25 mouse cellular contexts compared by ENCODE assay signal in the genomic region with DNA sequence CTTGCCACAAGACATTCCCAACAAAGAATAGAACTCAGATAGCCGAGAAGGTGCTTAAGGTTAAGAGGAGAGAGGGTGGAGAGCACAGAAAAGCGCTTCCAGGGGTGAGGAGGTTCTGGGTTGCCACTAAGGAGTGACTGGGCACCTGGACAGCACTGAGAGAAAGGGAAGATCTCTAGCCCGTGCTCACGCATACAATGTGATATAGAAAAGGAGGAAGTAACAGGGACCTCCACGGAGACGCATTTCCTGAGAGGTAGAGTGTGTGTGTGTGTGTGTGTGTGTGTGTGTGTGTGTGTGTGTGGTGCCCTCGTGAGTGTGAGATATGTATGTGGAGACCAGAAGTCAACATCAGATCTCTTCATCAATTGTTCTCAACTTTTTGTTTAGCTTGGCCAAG.
DNase-seq lines count a peak whose midpoint lies in the region; ATAC-seq and TF ChIP-seq lines count a peak whose summit lies in the region.
"Had no signal": no experiment of that assay in that cellular context is flagged by ENCODE, and none has a peak within 500 bp of the region (broad histone marks: within the 10 kb centered on the region; RNA-seq: fewer than 3 reads in every experiment).

No protein-coding gene starts in this region.

- H3K36me3 ChIP-seq in MEL (ENCODE audit: control insufficient read depth in 1 of 2, insufficient read depth in 2 of 2, low read length in 2 of 2): no peaks in the 10 kb centered on the region
- H3K36me3 ChIP-seq in forebrain, embryonic 13.5 days (ENCODE audit: poor library complexity, severe bottlenecking): no peaks in the 10 kb centered on the region
- H3K36me3 ChIP-seq: embryonic facial prominence, embryonic 12.5 days; embryonic facial prominence, embryonic 15.5 days; forebrain, embryonic 15.5 days; heart, embryonic 10.5 days; heart, embryonic 13.5 days; hindbrain, embryonic 12.5 days; hindbrain, embryonic 15.5 days had no signal

- no peak for TF ChIP-seq EP300 in MEL (IDR thresholded peaks at IDR 0.05; ENCODE audit: low read depth in 1 of 2, low read length in 2 of 2)

- H3K4me3 ChIP-seq in MEL (ENCODE audit: control insufficient read depth in 1 of 2, insufficient read depth in 1 of 2, low read depth in 2 of 2, low read length in 2 of 2): no peak overlapping the region
- H3K4me3 ChIP-seq in forebrain, embryonic 13.5 days: no peak overlapping the region
- H3K4me3 ChIP-seq: embryonic facial prominence, embryonic 12.5 days; embryonic facial prominence, embryonic 15.5 days; forebrain, embryonic 15.5 days; heart, embryonic 10.5 days; heart, embryonic 13.5 days; hindbrain, embryonic 12.5 days; hindbrain, embryonic 15.5 days had no signal

- no peaks in the 10 kb centered on the region for H3K9me3 ChIP-seq in MEL (replicated peaks; ENCODE audit: insufficient read depth, low read length)
- 0 out of 2 replicates have a peak, but pooled peaks cover 3% of the 10 kb centered on the region for H3K9me3 ChIP-seq in forebrain, embryonic 13.5 days (replicated peaks)
- H3K9me3 ChIP-seq: embryonic facial prominence, embryonic 15.5 days; forebrain, embryonic 15.5 days; hindbrain, embryonic 15.5 days had no signal

- TF ChIP-seq CTCF in MEL (IDR thresholded peaks at IDR 0.05 in 2 of 3, conservative IDR thresholded peaks at IDR 0.05 in 1 of 3; ENCODE audit: control insufficient read depth in 1 of 3, insufficient read depth in 1 of 3, low read depth in 2 of 3, low read length in 3 of 3, poor library complexity in 1 of 3, severe bottlenecking in 1 of 3): no peak

- H3K9ac ChIP-seq in MEL (ENCODE audit: control insufficient read depth, low read depth, low read length, poor library complexity, severe bottlenecking): no peak overlapping the region
- no peak overlapping the region for H3K9ac ChIP-seq in forebrain, embryonic 13.5 days
- H3K9ac ChIP-seq: embryonic facial prominence, embryonic 12.5 days; embryonic facial prominence, embryonic 15.5 days; forebrain, embryonic 15.5 days; heart, embryonic 13.5 days; hindbrain, embryonic 12.5 days; hindbrain, embryonic 15.5 days had no signal

- no peak for TF ChIP-seq POLR2A in MEL (IDR thresholded peaks at IDR 0.05; ENCODE audit: control insufficient read depth in 1 of 2, insufficient read depth in 1 of 2, low read depth in 1 of 2, low read length in 2 of 2, poor library complexity in 1 of 2)

- DNase-seq in MEL (ENCODE audit: low read depth, low spot score): peak; percentile 42
- no peak for DNase-seq in embryo, embryonic 10.5 days (ENCODE audit: low spot score)
- no peak for DNase-seq in gastrocnemius, adult 18-20 months (ENCODE audit: low spot score)
- DNase-seq: adrenal gland, adult 8-10 months; adrenal gland, postnatal 25 days; cerebellum, adult 11-12 months; cerebellum, adult 8-10 months; cerebellum, postnatal 10 days; cerebellum, postnatal 36 days; gastrocnemius, postnatal 10 days; gastrocnemius, postnatal 36 days; heart, adult 18-20 months; heart, postnatal 14 days; heart, postnatal 4 days had no signal

- no peak overlapping the region for H3K4me2 ChIP-seq in forebrain, embryonic 13.5 days
- H3K4me2 ChIP-seq: embryonic facial prominence, embryonic 12.5 days; embryonic facial prominence, embryonic 15.5 days; forebrain, embryonic 15.5 days; heart, embryonic 13.5 days; hindbrain, embryonic 12.5 days; hindbrain, embryonic 15.5 days had no signal

- H3K79me2 ChIP-seq in MEL (ENCODE audit: control insufficient read depth, insufficient read depth, low read length, poor library complexity): no peaks in the 10 kb centered on the region

- no peak for TF ChIP-seq RAD21 in MEL (IDR thresholded peaks at IDR 0.05; ENCODE audit: low read depth, low read length)

- H3K4me1 ChIP-seq in MEL (ENCODE audit: control insufficient read depth in 1 of 2, insufficient read depth in 2 of 2, low read length in 2 of 2): no peaks in the 10 kb centered on the region
- no peaks in the 10 kb centered on the region; the same call in 1 of the 2 replicates for H3K4me1 ChIP-seq in forebrain, embryonic 13.5 days

- peaks cover 0 to 3% of the 10 kb centered on the region in 2 experiments; a peak in 3 of 4 replicates for H3K27me3 ChIP-seq in MEL (ENCODE audit: control insufficient read depth in 1 of 2, insufficient read depth in 2 of 2, low read length in 2 of 2)
- no peaks in the 10 kb centered on the region; the same call in 1 of the 2 replicates for H3K27me3 ChIP-seq in forebrain, embryonic 13.5 days
- H3K27me3 ChIP-seq: embryonic facial prominence, embryonic 12.5 days; embryonic facial prominence, embryonic 15.5 days; forebrain, embryonic 15.5 days; heart, embryonic 13.5 days; hindbrain, embryonic 12.5 days; hindbrain, embryonic 15.5 days had no signal

- no peak overlapping the region for H3K27ac ChIP-seq in MEL (ENCODE audit: control insufficient read depth, low read depth, low read length)
- no peak overlapping the region for H3K27ac ChIP-seq in forebrain, embryonic 13.5 days
- H3K27ac ChIP-seq: embryonic facial prominence, embryonic 12.5 days; embryonic facial prominence, embryonic 15.5 days; forebrain, embryonic 15.5 days; heart, embryonic 10.5 days; heart, embryonic 13.5 days; hindbrain, embryonic 12.5 days; hindbrain, embryonic 15.5 days had no signal

- peak; percentile 74 for ATAC-seq in common myeloid progenitor, adult 5-6 weeks (replicated peaks; ENCODE audit: low read depth, poor library complexity, severe bottlenecking)
- ATAC-seq in megakaryocyte, adult 5-6 weeks (ENCODE audit: poor library complexity, severe bottlenecking): 0 out of 2 replicates have a peak, but pooled peaks have one; percentile 21
- no peak for ATAC-seq in forebrain, embryonic 13.5 days
- ATAC-seq: forebrain, embryonic 15.5 days; intestine, postnatal 0 days had no signal

- WGBS in forebrain, embryonic 13.5 days: 88% methylated on average over 7 of the region's 7 CpGs

TF ChIP-seq in MEL, 35 proteins besides CTCF, POLR2A, EP300 and RAD21:
- TF ChIP-seq CHD2 (IDR thresholded peaks at IDR 0.05; ENCODE audit: low read length) (no peak), UBTF (IDR thresholded peaks at IDR 0.05; ENCODE audit: borderline replicate concordance, insufficient read depth, low read depth, low read length) (no peak), CHD1 (IDR thresholded peaks at IDR 0.05; ENCODE audit: low read depth, low read length) (no peak), SIN3A (IDR thresholded peaks at IDR 0.05; ENCODE audit: low read length) (no peak), E2F4 (IDR thresholded peaks at IDR 0.05; ENCODE audit: borderline replicate concordance, low read depth, low read length) (no peak), RCOR1 (IDR thresholded peaks at IDR 0.05; ENCODE audit: low read depth, low read length) (no peak), ZMIZ1 (IDR thresholded peaks at IDR 0.05; ENCODE audit: low read depth, low read length) (no peak), ZNF384 (IDR thresholded peaks at IDR 0.05; ENCODE audit: low read depth, low read length) (no peak), TBP (IDR thresholded peaks at IDR 0.05; ENCODE audit: low read depth, low read length) (no peak), POLR2AphosphoS5 (IDR thresholded peaks at IDR 0.05; ENCODE audit: borderline replicate concordance, low read depth, low read length) (no peak), JUND (IDR thresholded peaks at IDR 0.05; ENCODE audit: low read depth, low read length) (no peak), MYB (IDR thresholded peaks at IDR 0.05; ENCODE audit: low read depth, low read length) (no peak), MAZ (IDR thresholded peaks at IDR 0.05; ENCODE audit: low read depth, low read length) (no peak), ELF1 (IDR thresholded peaks at IDR 0.05; ENCODE audit: low read depth, low read length) (no peak)
TF ChIP-seq in MEL: peak in this region for 0.
